Mouse (Mus musculus) ES-Bruce4 (cell line): ENCODE results near the gene Hpf1.

Experiments
- CTCF ChIP-seq: IDR thresholded peaks from one replicate; pipeline ENCODE4 v1.8.1; 2011; ENCODE audit warnings: low read depth, low read length
- POLR2A ChIP-seq: IDR thresholded peaks from one replicate; pipeline ENCODE4 v1.8.1; 2011; ENCODE audit warnings: low read length; ENCODE audit not compliant: insufficient read depth

GRCm38 (mm10) chr8:60919069-60919468 is 28.9 kb downstream of the Hpf1 start:
- TF ChIP-seq POLR2A (no peak), CTCF (no peak)
